Mouse (Mus musculus) ES-Bruce4 (cell line): ENCODE results near the gene Myh9. TPM values are rescaled to one million over a fixed set of nuclear protein-coding genes. Genes with fewer than 3 reads are reported as not detected.
"Not testable (repeated sequence)": the region's sequence is repeated elsewhere in the genome, so short reads cannot be mapped to it uniquely, and the experiment has no call there.

ENCODE experiments used
- H3K27ac ChIP-seq: 2 replicates; pipeline ENCODE4 v1.5.1; 2012; ENCODE audit warnings: low read length, inconsistent platforms; ENCODE audit not compliant: insufficient read depth
- H3K27me3 ChIP-seq: 2 replicates; pipeline ENCODE4 v1.6.1; 2012; ENCODE audit warnings: mild to moderate bottlenecking, low read length, inconsistent platforms; ENCODE audit not compliant: control insufficient read depth, poor library complexity, insufficient read depth, severe bottlenecking
- H3K36me3 ChIP-seq: 2 replicates; pipeline ENCODE4 v1.6.1; 2012; ENCODE audit warnings: inconsistent platforms, mild to moderate bottlenecking, low read length, moderate library complexity; ENCODE audit not compliant: control insufficient read depth, poor library complexity, insufficient read depth, severe bottlenecking
- H3K4me1 ChIP-seq: one replicate; pipeline ENCODE4 v1.8.1; 2011; ENCODE audit warnings: low read length; ENCODE audit not compliant: control insufficient read depth, insufficient read depth
- H3K4me3 ChIP-seq: 2 replicates; pipeline ENCODE4 v1.5.1; 2011; ENCODE audit warnings: low read depth, mild to moderate bottlenecking, low read length
- H3K9ac ChIP-seq: 2 replicates; pipeline ENCODE4 v1.6.1; 2012; ENCODE audit warnings: low read depth, mild to moderate bottlenecking, inconsistent platforms; ENCODE audit not compliant: poor library complexity, severe bottlenecking
- H3K9me3 ChIP-seq: replicated peaks from 2 replicates; pipeline ENCODE4 v1.6.1; 2012; ENCODE audit warnings: mild to moderate bottlenecking, low read length, inconsistent platforms; ENCODE audit not compliant: control insufficient read depth, poor library complexity, insufficient read depth, severe bottlenecking
- CTCF ChIP-seq: IDR thresholded peaks from one replicate; pipeline ENCODE4 v1.8.1; 2011; ENCODE audit warnings: low read depth, low read length
- EP300 ChIP-seq: IDR thresholded peaks from 2 replicates; pipeline ENCODE4 v1.6.1; 2011; ENCODE audit warnings: low read depth, low read length; ENCODE audit not compliant: insufficient read depth
- POLR2A ChIP-seq: IDR thresholded peaks from one replicate; pipeline ENCODE4 v1.8.1; 2011; ENCODE audit warnings: low read length; ENCODE audit not compliant: insufficient read depth
- polyA plus RNA-seq: library from polyadenylated mRNA; stranded (reverse); fragments of >200 nt; gene quantifications from 2 replicates; pipeline ENCODE4 v1.2.4, GENCODE M21; 2011; ENCODE audit warnings: low read depth; ENCODE audit not compliant: missing spikeins, insufficient read depth, insufficient read length

The Myh9 gene
- polyA plus RNA-seq, 1 experiment: 601 TPM

DNA sequence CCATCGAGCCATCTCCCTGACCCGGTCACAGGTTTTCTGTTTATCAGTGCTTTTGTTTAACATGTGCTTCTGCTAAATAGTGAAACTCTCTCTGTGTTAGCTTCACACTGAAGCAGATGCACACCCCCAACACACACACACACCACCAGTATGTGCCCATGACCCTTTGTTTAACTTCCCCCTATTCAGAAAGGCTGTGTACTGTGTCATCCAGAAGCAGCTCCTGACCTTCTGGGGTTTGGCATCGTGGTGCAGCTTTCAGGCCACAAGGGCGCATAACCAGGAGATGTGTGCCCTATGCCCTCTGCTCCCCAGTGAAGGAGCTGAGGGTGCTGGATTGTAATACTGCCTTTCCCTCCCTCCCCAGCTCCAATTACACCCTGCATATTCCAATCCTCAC, 32.3 kb upstream of the Myh9 start:
- Histone ChIP-seq H3K27ac (no peak overlapping the region), H3K27me3 (no peaks in the 10 kb centered on the region), H3K36me3 (no peaks in the 10 kb centered on the region), H3K9ac (no peak overlapping the region), H3K9me3 (no peaks in the 10 kb centered on the region), H3K4me1 (peaks cover 8% of the 10 kb centered on the region), H3K4me3 (no peak overlapping the region)
- TF ChIP-seq CTCF (no peak), POLR2A (no peak), EP300 (no peak)

DNA sequence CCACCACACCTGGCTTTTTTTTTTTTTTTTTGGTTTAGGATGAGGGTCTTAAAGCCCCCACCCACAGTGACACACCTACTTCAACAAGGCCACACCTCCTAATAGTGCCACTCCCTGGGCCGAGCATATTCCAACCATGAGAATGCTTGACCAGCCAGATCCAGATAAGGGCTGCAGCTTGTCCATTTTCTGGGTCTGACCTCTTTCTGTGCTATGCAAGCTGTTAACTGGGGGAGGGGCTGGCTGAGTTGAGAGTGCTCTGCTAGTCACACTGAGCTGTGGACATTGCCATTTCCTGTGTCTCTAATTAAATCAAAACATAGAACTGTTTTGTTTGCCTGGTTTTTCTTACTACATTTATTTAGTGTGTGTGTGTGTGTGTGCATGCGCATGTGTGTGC, 31.6 kb upstream of the Myh9 start:
- Histone ChIP-seq H3K9me3 (no peaks in the 10 kb centered on the region), H3K4me1 (peaks cover 8% of the 10 kb centered on the region), H3K9ac (no peak overlapping the region), H3K4me3 (no peak overlapping the region), H3K27ac (no peak overlapping the region), H3K27me3 (no peaks in the 10 kb centered on the region), H3K36me3 (no peaks in the 10 kb centered on the region)
- peak; percentile 51; the same call in 1 of the 2 replicates for TF ChIP-seq EP300
- TF ChIP-seq CTCF: no peak

GRCm38 (mm10) chr15:77872996-77873395, 31.0 kb upstream of the Myh9 start:
- TF ChIP-seq EP300: no peak
- TF ChIP-seq POLR2A: no peak
- no peak for TF ChIP-seq CTCF
- Histone ChIP-seq H3K36me3 (no peaks in the 10 kb centered on the region), H3K4me3 (no peak overlapping the region), H3K27me3 (no peaks in the 10 kb centered on the region), H3K27ac (no peak overlapping the region; the same call in 1 of the 2 replicates), H3K4me1 (peaks cover 13% of the 10 kb centered on the region), H3K9me3 (no peaks in the 10 kb centered on the region), H3K9ac (no peak overlapping the region)

- Histone ChIP-seq H3K36me3 (no peaks in the 10 kb centered on the region), H3K4me1 (peaks cover 8% of the 10 kb centered on the region), H3K27ac (peak overlapping the region; percentile 84)
These were observed 26.4 kb upstream of the Myh9 start for GRCm38 (mm10) chr15:77868340-77868739.

GRCm38 (mm10) chr15:77867231-77867968, 25.4 kb upstream of the Myh9 start:
- peak overlapping the region; percentile 25; the same call in 1 of the 2 replicates for H3K9ac ChIP-seq
- H3K27me3 ChIP-seq, H3K4me3 ChIP-seq, H3K9me3 ChIP-seq, H3K36me3 ChIP-seq: not testable (repeated sequence)
- TF ChIP-seq EP300: 0 out of 2 replicates have a peak, but pooled peaks have one; percentile 59
- H3K27ac ChIP-seq: peak overlapping the region; percentile 89
- peaks cover 11% of the 10 kb centered on the region for H3K4me1 ChIP-seq

More at GRCm38 (mm10) chr15:77868340-77868739, 26.4 kb upstream of the Myh9 start:
- Histone ChIP-seq H3K9me3 (no peaks in the 10 kb centered on the region), H3K27me3 (no peaks in the 10 kb centered on the region), H3K9ac (0 out of 2 replicates have a peak overlapping the region, but pooled peaks have one; percentile 25), H3K4me3 (no peak overlapping the region)
- TF ChIP-seq EP300 (0 out of 2 replicates have a peak, but pooled peaks have one; percentile 14), POLR2A (no peak), CTCF (no peak)

- Histone ChIP-seq H3K9ac (peak overlapping the region; percentile 8), H3K4me1 (peaks cover 11% of the 10 kb centered on the region), H3K36me3 (no peaks in the 10 kb centered on the region), H3K27me3 (no peaks in the 10 kb centered on the region), H3K27ac (peak overlapping the region; percentile 89), H3K4me3 (peak overlapping the region; percentile 14; the same call in 1 of the 2 replicates), H3K9me3 (no peaks in the 10 kb centered on the region)
- no peak for TF ChIP-seq POLR2A
- TF ChIP-seq EP300: peak; percentile 88
These were observed 24.7 kb upstream of the Myh9 start for GRCm38 (mm10) chr15:77866583-77867220.
